Mouse (Mus musculus) CH12.LX (cell line): ENCODE measurements at regions not wholly inside any gene's neighbourhood (a gene's known extent, or its start where the extent isn't known, plus 50 kb on each side); places are given as distances from the start of the nearest gene placed in this dataset.

Experiments
- DNase-seq: peaks from one replicate; pipeline ENCODE4 v3.0.0-alpha.2; 2013; ENCODE audit errors: extremely low read depth
- H3K27ac ChIP-seq: 2 replicates; pipeline ENCODE4 v1.5.1; 2012; ENCODE audit warnings: low read depth, mild to moderate bottlenecking, control low read depth, moderate library complexity; ENCODE audit not compliant: insufficient read depth
- H3K27me3 ChIP-seq: replicated peaks from 2 replicates; pipeline ENCODE3; 2012; ENCODE audit warnings: inconsistent platforms
- H3K36me3 ChIP-seq, 2 experiments: replicated peaks in 1 of 2; 2 replicates each; pipeline versions ENCODE3 to v1.6.1; 2012; ENCODE audit warnings: inconsistent platforms in 1 of 2, low read length in 1 of 2, mild to moderate bottlenecking in 1 of 2, mixed read lengths in 1 of 2, moderate library complexity in 1 of 2; ENCODE audit not compliant: control insufficient read depth in 1 of 2, insufficient read depth in 1 of 2
- H3K4me1 ChIP-seq, 2 experiments: 2 replicates each; pipeline ENCODE4 v1.6.1; 2012; ENCODE audit warnings: inconsistent platforms in 1 of 2, moderate library complexity in 1 of 2; ENCODE audit not compliant: insufficient read depth in 2 of 2, control insufficient read depth in 1 of 2
- H3K4me2 ChIP-seq: 2 replicates; pipeline ENCODE4 v1.6.1; 2012; ENCODE audit warnings: low read depth, mild to moderate bottlenecking, control low read depth; ENCODE audit not compliant: poor library complexity, insufficient read depth, severe bottlenecking
- H3K4me3 ChIP-seq, 3 experiments: fragments of 150-350 bp in 1 of 3; sonication (generic) in 1 of 3; replicated peaks in 1 of 3; 2 replicates each; pipeline versions ENCODE3 to v1.5.1; 2011 to 2012; ENCODE audit warnings: low read depth in 2 of 3, low read length in 2 of 3, mild to moderate bottlenecking in 2 of 3, moderate library complexity in 2 of 3, control low read depth in 1 of 3, improper control_type of control experiment in 1 of 3, inconsistent platforms in 1 of 3, mixed read lengths in 1 of 3; ENCODE audit not compliant: poor library complexity in 1 of 3
- H3K79me2 ChIP-seq: replicated peaks from 2 replicates; pipeline ENCODE4 v1.6.1; 2012; ENCODE audit warnings: mild to moderate bottlenecking, moderate library complexity; ENCODE audit not compliant: control insufficient read depth, poor library complexity, insufficient read depth, severe bottlenecking; ENCODE audit errors: extremely low read depth
- H3K9ac ChIP-seq: 2 replicates; pipeline ENCODE4 v1.6.1; 2012; ENCODE audit warnings: low read depth, mild to moderate bottlenecking, control low read depth, moderate library complexity; ENCODE audit not compliant: insufficient read depth
- H3K9me3 ChIP-seq: replicated peaks from 2 replicates; pipeline ENCODE3; 2012; ENCODE audit warnings: low read length, inconsistent platforms, mixed read lengths
- BHLHE40 ChIP-seq: IDR thresholded peaks from 2 replicates; pipeline ENCODE4 v1.6.1; 2011; ENCODE audit warnings: mild to moderate bottlenecking, low read depth, low read length, improper control_type of control experiment
- CTCF ChIP-seq, 2 experiments: IDR thresholded peaks in 1 of 2; conservative IDR thresholded peaks in 1 of 2; 2 replicates each; pipeline ENCODE4 v1.5.1; 2011 to 2012; ENCODE audit warnings: low read depth in 2 of 2, low read length in 2 of 2, improper control_type of control experiment in 1 of 2, inconsistent platforms in 1 of 2, mild to moderate bottlenecking in 1 of 2, moderate library complexity in 1 of 2
- ELF1 ChIP-seq: IDR thresholded peaks from 2 replicates; pipeline ENCODE4 v1.6.1; 2014; ENCODE audit warnings: low read depth, mild to moderate bottlenecking, inconsistent platforms, low read length, improper control_type of control experiment
- MAFK ChIP-seq: IDR thresholded peaks from 2 replicates; pipeline ENCODE4 v1.6.1; 2011; ENCODE audit warnings: low read length, improper control_type of control experiment; ENCODE audit not compliant: insufficient replicate concordance
- RAD21 ChIP-seq: IDR thresholded peaks from 2 replicates; pipeline ENCODE4 v1.6.1; 2011; ENCODE audit warnings: low read depth, mild to moderate bottlenecking, low read length, improper control_type of control experiment, moderate library complexity
- ZMIZ1 ChIP-seq: IDR thresholded peaks from 2 replicates; pipeline ENCODE4 v1.6.1; 2012; ENCODE audit warnings: low read depth, mild to moderate bottlenecking, inconsistent platforms, low read length, improper control_type of control experiment
- dilution Hi-C: fragments of 300-500 bp; cut with MboI; formaldehyde crosslinking; loops from 2 replicates; pipeline ENCODE4 v1.14.3; 2020; ENCODE audit warnings: low sequenced_read_pairs; ENCODE audit not compliant: extremely low pct_unique_long_range_greater_than_20kb, extremely low pct_ligation_motif_present
- in situ Hi-C: fragments of 300-500 bp; cut with MboI; formaldehyde crosslinking; loops from 3 replicates; pipeline ENCODE4 v1.14.3; 2019; ENCODE audit warnings: low sequenced_read_pairs, low pct_ligation_motif_present, low pct_unique_long_range_greater_than_20kb, mixed read lengths

GRCm38 (mm10) chrX:122826035-122826434 is 203.4 kb downstream of the Gm17521 start:
- no peak overlapping the region for H3K9ac ChIP-seq
- H3K27ac ChIP-seq, result no peak overlapping the region
- no peak overlapping the region for H3K4me3 ChIP-seq
- H3K4me2 ChIP-seq, result no peak overlapping the region
- no peak for DNase-seq
- dilution Hi-C loops (no loop called here), in situ Hi-C loops (no loop called here)
- H3K79me2 ChIP-seq, result no peaks in the 10 kb centered on the region
- H3K9me3 ChIP-seq, result no peaks in the 10 kb centered on the region
- no peaks in the 10 kb centered on the region for H3K36me3 ChIP-seq
- no peak for TF ChIP-seq ELF1
- peak in 1 of 2 experiments; percentile 25; a peak in 2 of 4 replicates for TF ChIP-seq CTCF (conservative IDR thresholded peaks at IDR 0.05 in 1 of 2, IDR thresholded peaks at IDR 0.05 in 1 of 2; ENCODE audit: low read depth in 2 of 2, low read length in 2 of 2)
- TF ChIP-seq BHLHE40, result no peak
- no peak for TF ChIP-seq ZMIZ1
- no peak for TF ChIP-seq MAFK
- peak; percentile 18; the same call in 1 of the 2 replicates for TF ChIP-seq RAD21
- H3K4me1 ChIP-seq, result no peaks in the 10 kb centered on the region
- no peaks in the 10 kb centered on the region for H3K27me3 ChIP-seq
